Mouse (Mus musculus) forebrain, embryonic 13.5 days (tissue): Measurements from ENCODE around the gene Vmn1r202. TPM values are rescaled to one million over a fixed set of nuclear protein-coding genes. Genes with fewer than 3 reads are reported as not detected.
"Not testable (repeated sequence)": the region's sequence is repeated elsewhere in the genome, so short reads cannot be mapped to it uniquely, and the experiment has no call there.

Experiments
- ATAC-seq: fragments of 200-750 bp; cut with Nextera tagmentation; 2 replicates; pipeline ENCODE4 v1.8.0; 2017
- H3K27ac ChIP-seq: fragments of 300-500 bp; sonication (generic); 2 replicates; pipeline ENCODE4 v1.5.1; 2015; ENCODE audit warnings: inconsistent platforms, mild to moderate bottlenecking, moderate library complexity
- H3K27me3 ChIP-seq: fragments of 300-500 bp; sonication (generic); 2 replicates; pipeline ENCODE4 v1.6.1; 2015; ENCODE audit warnings: mild to moderate bottlenecking, inconsistent platforms
- H3K36me3 ChIP-seq: fragments of 300-500 bp; sonication (generic); 2 replicates; pipeline ENCODE4 v1.6.1; 2015; ENCODE audit warnings: mild to moderate bottlenecking, inconsistent platforms; ENCODE audit not compliant: poor library complexity, severe bottlenecking
- H3K4me1 ChIP-seq: fragments of 300-500 bp; sonication (generic); 2 replicates; pipeline ENCODE4 v1.6.1; 2015; ENCODE audit warnings: inconsistent platforms
- H3K4me2 ChIP-seq: fragments of 300-500 bp; sonication (generic); 2 replicates; pipeline ENCODE4 v1.6.1; 2015; ENCODE audit warnings: inconsistent platforms, mild to moderate bottlenecking, moderate library complexity
- H3K4me3 ChIP-seq: fragments of 300-500 bp; sonication (generic); 2 replicates; pipeline ENCODE4 v1.5.1; 2015; ENCODE audit warnings: mild to moderate bottlenecking, inconsistent platforms
- H3K9ac ChIP-seq: fragments of 300-500 bp; sonication (generic); 2 replicates; pipeline ENCODE4 v1.6.1; 2015; ENCODE audit warnings: mild to moderate bottlenecking, inconsistent platforms
- H3K9me3 ChIP-seq: fragments of 300-500 bp; sonication (generic); replicated peaks from 2 replicates; pipeline ENCODE4 v1.6.1; 2016; ENCODE audit warnings: inconsistent platforms
- WGBS: fragments of 180-500 bp; shearing (Covaris S2); methylation state at CpG from one replicate; pipeline ENCODE4 v1.1.7; 2015; 5-methylcytosine and 5-hydroxymethylcytosine counted together
- polyA plus RNA-seq: library from polyadenylated mRNA; unstranded; fragments of >200 nt; fragmentation: Nextera tagmentation; extraction: Ambion mirVana; gene quantifications from 2 replicates; pipeline ENCODE4 v1.2.1, GENCODE M21; 2015

The Vmn1r202 gene
- not detected in 2 replicates for polyA plus RNA-seq

DNA sequence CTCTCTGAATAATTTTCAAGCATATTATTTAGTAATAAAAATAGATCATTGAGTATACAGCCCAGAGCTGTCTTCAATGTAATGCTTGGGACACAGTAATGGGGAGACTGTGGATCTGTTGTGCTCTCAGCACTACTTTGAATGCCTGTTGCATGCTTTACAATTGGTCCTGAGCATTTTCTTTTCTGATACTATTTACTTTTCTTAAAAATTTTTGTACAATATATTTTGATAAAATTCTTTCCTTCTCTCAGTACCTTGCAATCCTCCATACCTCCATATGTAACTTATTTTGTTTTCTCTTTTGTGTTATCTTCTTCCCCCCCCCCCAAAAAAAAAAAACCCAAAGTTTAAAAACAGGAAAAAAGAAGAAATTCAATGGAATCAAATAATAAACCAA lies at the start of gene Vmn1r202:
Vmn1r202 (minus strand) TSS at position 101 of the 400 bp plus-strand sequence.
- H3K9me3 ChIP-seq = no peaks in the 10 kb centered on the region
- H3K27me3 ChIP-seq = no peaks in the 10 kb centered on the region
- no peaks in the 10 kb centered on the region for H3K36me3 ChIP-seq
- H3K4me3 ChIP-seq = no peak within 1 kb of the TSS
- no peak within 1 kb of the TSS for H3K9ac ChIP-seq
- no peak within 1 kb of the TSS for H3K27ac ChIP-seq
- ATAC-seq = no peak
- H3K4me1 ChIP-seq = no peaks in the 10 kb centered on the region
- H3K4me2 ChIP-seq = no peak within 1 kb of the TSS

GRCm38 (mm10) chr13:22552898-22553297 lies 47.7 kb upstream of the Vmn1r202 start, which contains the start of gene Vmn1r204:
Vmn1r204 (plus strand) TSS chr13:22553198.
- not testable (repeated sequence) for H3K27me3 ChIP-seq, H3K4me1 ChIP-seq, H3K4me2 ChIP-seq, H3K9ac ChIP-seq, H3K36me3 ChIP-seq, ATAC-seq, H3K9me3 ChIP-seq, H3K4me3 ChIP-seq, H3K27ac ChIP-seq
- WGBS = 69% methylated on average over 1 of the region's 1 CpGs

DNA sequence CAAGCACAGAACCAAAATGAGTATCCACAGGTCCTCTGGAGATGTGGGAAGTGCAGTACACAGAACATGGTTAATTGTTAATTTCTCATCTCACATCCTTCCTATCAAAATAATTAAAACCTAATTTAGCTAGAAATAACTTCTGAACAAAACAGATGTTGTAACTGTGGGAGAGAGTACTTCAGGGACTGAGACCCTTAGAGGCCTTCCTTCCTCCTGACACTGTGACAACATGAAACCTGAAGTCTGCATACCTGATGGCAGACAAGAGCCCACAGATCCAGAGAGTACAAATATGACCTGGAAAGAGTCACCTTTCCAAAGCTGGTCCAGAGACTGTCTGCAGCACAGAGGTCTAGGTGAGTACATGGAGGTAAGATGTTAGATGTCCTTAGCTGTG lies 12.6 kb upstream of the Vmn1r202 start, which contains the start of gene Vmn1r203:
Vmn1r203 (plus strand) TSS at position 301 of the 400 bp plus-strand sequence.
- no peaks in the 10 kb centered on the region for H3K36me3 ChIP-seq
- H3K9me3 ChIP-seq = no peaks in the 10 kb centered on the region
- H3K4me1 ChIP-seq = no peaks in the 10 kb centered on the region
- no peak within 1 kb of the TSS for H3K4me2 ChIP-seq
- H3K27ac ChIP-seq = no peak within 1 kb of the TSS
- ATAC-seq = no peak
- no peak within 1 kb of the TSS for H3K9ac ChIP-seq
- H3K4me3 ChIP-seq = no peak within 1 kb of the TSS
- H3K27me3 ChIP-seq = no peaks in the 10 kb centered on the region

GRCm38 (mm10) chr13:22502431-22502830 lies 2.8 kb downstream of the Vmn1r202 start:
- no peak for ATAC-seq
- no peaks in the 10 kb centered on the region for H3K9me3 ChIP-seq
- H3K4me3 ChIP-seq = no peak overlapping the region
- H3K27ac ChIP-seq = no peak overlapping the region
- no peaks in the 10 kb centered on the region for H3K27me3 ChIP-seq
- no peak overlapping the region for H3K4me2 ChIP-seq
- H3K36me3 ChIP-seq = no peaks in the 10 kb centered on the region
- no peak overlapping the region for H3K9ac ChIP-seq
- no peaks in the 10 kb centered on the region for H3K4me1 ChIP-seq
- 69% methylated on average over 3 of the region's 3 CpGs for WGBS

DNA sequence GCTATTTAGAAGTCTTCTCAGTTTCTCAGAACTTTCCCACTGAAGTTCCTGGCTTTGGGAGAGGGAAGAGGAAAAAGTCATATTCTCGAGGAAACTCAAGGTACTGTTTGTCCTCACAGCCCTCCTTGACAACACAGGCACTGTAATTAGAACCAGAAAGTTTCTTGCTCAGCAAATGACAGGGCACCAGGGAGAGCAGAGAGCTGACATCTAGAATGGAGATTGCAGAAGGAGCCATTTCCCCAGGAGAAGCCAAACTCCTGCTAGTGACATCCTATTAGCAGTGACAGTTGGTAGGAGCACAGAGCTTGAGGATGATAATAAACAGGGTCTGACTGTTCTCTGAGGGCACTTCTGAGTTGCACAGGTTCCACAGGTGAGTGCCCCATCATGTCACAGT lies 33.6 kb downstream of the Vmn1r202 start, which contains the start of gene Vmn1r201:
Vmn1r201 (plus strand) TSS at position 301 of the 400 bp plus-strand sequence.
- H3K9me3 ChIP-seq = no peaks in the 10 kb centered on the region
- WGBS = 77% methylated on average over 1 of the region's 1 CpGs

GRCm38 (mm10) chr13:22455145-22455544 lies 50.0 kb downstream of the Vmn1r202 start:
- no peak overlapping the region for H3K4me3 ChIP-seq
- no peak for ATAC-seq
- no peaks in the 10 kb centered on the region for H3K36me3 ChIP-seq
- H3K9ac ChIP-seq = no peak overlapping the region
- no peaks in the 10 kb centered on the region for H3K4me1 ChIP-seq
- H3K27me3 ChIP-seq = no peaks in the 10 kb centered on the region
- no peak overlapping the region for H3K4me2 ChIP-seq
- H3K9me3 ChIP-seq = no peaks in the 10 kb centered on the region
- no peak overlapping the region for H3K27ac ChIP-seq

More for the DNA sequence above, 33.6 kb downstream of the Vmn1r202 start, which contains the start of gene Vmn1r201:
- Histone ChIP-seq H3K27ac (no peak within 1 kb of the TSS), H3K9ac (no peak within 1 kb of the TSS), H3K27me3 (no peaks in the 10 kb centered on the region), H3K36me3 (no peaks in the 10 kb centered on the region), H3K4me3 (no peak within 1 kb of the TSS), H3K4me2 (no peak within 1 kb of the TSS), H3K4me1 (no peaks in the 10 kb centered on the region)
- ATAC-seq = no peak

Other genes starting within 250 kb of the Vmn1r202 start
- gene Vmn1r195, start 234.9 kb downstream of the Vmn1r202 start, polyA plus RNA-seq = not detected in 2 replicates
- gene Vmn1r196, start 215.5 kb downstream of the Vmn1r202 start, polyA plus RNA-seq = not detected in 2 replicates
- gene Vmn1r197, start 180.8 kb downstream of the Vmn1r202 start, polyA plus RNA-seq = not detected in 2 replicates
- gene Vmn1r198, start 155.0 kb downstream of the Vmn1r202 start, polyA plus RNA-seq = not detected in 2 replicates
- gene Vmn1r199, start 125.6 kb downstream of the Vmn1r202 start, polyA plus RNA-seq = not detected in 2 replicates
- not detected in 2 replicates for gene Vmn1r200, start 115.0 kb downstream of the Vmn1r202 start, polyA plus RNA-seq
- gene Vmn1r201, start 33.5 kb downstream of the Vmn1r202 start, polyA plus RNA-seq = not detected in 2 replicates
- gene Vmn1r203, start 12.7 kb upstream of the Vmn1r202 start, polyA plus RNA-seq = not detected in 2 replicates
- gene Vmn1r204, start 47.8 kb upstream of the Vmn1r202 start, polyA plus RNA-seq = not detected in 2 replicates
- gene Vmn1r205, start 87.6 kb upstream of the Vmn1r202 start, polyA plus RNA-seq = not detected in 2 replicates
- not detected in 2 replicates for gene Vmn1r206, start 118.9 kb upstream of the Vmn1r202 start, polyA plus RNA-seq
- not detected in 2 replicates for gene Vmn1r207-ps, start 224.2 kb upstream of the Vmn1r202 start, polyA plus RNA-seq